Mouse (Mus musculus) embryo, embryonic 10 days (tissue): ENCODE results near the gene Zfp383.
"Not testable (repeated sequence)": the region's sequence is repeated elsewhere in the genome, so short reads cannot be mapped to it uniquely, and the experiment has no call there.

ENCODE experiments used
- DNase-seq: peaks from one replicate; pipeline ENCODE4 v3.0.0-alpha.2; 2015; ENCODE audit warnings: low spot score

The Zfp383 gene

GRCm38 (mm10) chr7:29941027-29941426 lies 33.0 kb downstream of the Zfp383 start:
- no peak for DNase-seq

GRCm38 (mm10) chr7:29942740-29943139 lies 34.7 kb downstream of the Zfp383 start:
- DNase-seq: no peak

GRCm38 (mm10) chr7:29943720-29944119 lies 35.7 kb downstream of the Zfp383 start:
- no peak for DNase-seq

GRCm38 (mm10) chr7:29944201-29944600 lies 36.2 kb downstream of the Zfp383 start:
- DNase-seq: no peak

GRCm38 (mm10) chr7:29953086-29953485 lies 45.1 kb downstream of the Zfp383 start:
- DNase-seq: no peak

GRCm38 (mm10) chr7:29953513-29954401 lies 45.7 kb downstream of the Zfp383 start, which contains the start of gene Zfp74:
Gene Zfp74 (minus strand): TSS chr7:29954089.
- DNase-seq: peak; percentile 90

- DNase-seq: peak; percentile 66
Observed at GRCm38 (mm10) chr7:29954731-29955130, 46.7 kb downstream of the Zfp383 start.

- DNase-seq: no peak
Observed at GRCm38 (mm10) chr7:29956257-29956656, 48.2 kb downstream of the Zfp383 start.

- no peak for DNase-seq
Observed at GRCm38 (mm10) chr7:29958125-29958724, 50.2 kb downstream of the Zfp383 start.

- no peak for DNase-seq
Observed at GRCm38 (mm10) chr7:29959004-29959403, 51.0 kb downstream of the Zfp383 start.

- not testable (repeated sequence) for DNase-seq
Observed at GRCm38 (mm10) chr7:29965115-29965810, 57.2 kb downstream of the Zfp383 start.
